Mouse (Mus musculus) kidney, adult 18-20 months (tissue): ENCODE results near the gene Fbln7.
A peak's percentile ranks its signal among the peaks of the same experiment; 100 is the strongest.

Source experiments
- DNase-seq: peaks from one replicate; pipeline ENCODE4 v3.0.0; 2021

Gene Fbln7

DNA sequence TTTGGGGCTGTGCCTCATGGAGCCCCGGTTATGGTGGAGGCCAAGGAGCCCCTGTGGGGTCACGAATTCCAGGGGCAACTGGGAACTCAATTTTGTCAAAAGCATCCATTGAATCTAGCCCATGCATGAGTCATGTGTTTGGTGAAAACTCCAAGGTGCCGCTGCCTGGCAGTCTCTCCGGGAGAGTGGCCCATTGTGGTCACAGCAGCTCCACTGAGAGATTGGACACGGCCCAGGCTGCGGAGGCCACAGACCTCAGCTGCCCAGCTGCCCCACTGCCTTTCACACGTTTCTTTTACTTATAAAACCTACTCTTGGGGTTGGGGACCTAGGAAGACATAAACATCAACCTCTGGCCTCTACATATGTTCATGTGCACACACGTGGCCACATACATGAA, 12.7 kb downstream of the Fbln7 start:
- no peak for DNase-seq

DNA sequence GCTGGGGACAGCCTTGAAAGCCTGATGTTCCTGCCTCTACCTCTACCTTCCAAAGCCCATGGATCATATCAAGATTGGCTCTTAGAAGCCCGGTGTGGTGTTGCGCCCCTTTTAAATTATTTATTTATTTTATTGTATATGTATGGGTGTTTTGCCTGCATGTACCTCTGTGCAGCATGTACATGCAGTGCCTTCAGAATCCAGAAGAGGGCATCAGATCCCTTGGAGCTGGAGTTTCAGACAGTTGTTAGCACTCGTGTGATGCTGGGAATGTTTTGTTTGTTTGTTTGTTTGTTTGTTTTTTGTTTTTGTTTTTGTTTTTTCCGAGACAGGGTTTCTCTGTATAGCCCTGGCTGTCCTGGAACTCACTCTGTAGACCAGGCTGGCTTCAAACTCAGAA, 18.5 kb downstream of the Fbln7 start:
- DNase-seq = no peak

DNA sequence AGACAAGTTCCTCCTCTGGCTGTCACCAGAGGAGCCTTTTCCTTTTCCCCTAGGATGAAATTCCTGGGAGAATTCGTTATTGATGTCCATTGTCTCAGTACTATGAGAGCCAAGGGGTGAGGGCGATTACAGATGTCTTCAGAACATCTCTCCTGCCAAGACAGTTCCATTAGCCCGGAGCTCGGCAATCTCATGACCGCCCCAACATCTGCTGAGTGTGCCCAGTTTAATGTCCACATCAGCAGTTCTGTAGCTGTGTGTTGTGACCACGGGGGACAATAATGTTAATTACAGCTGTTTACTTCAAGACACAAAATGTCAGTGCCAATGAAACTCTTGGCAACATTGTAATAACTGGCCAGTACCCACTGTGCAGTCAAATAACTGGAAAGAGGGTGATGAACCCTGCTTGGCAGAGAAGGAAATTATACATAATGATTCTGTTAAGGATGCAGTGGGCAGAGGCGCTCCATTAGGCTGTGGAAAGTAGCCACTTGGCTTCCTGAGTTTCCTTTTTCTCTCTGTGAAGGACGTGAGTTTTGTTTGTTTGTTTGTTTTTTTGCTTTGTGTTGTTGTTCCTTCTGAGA, 22.5 kb downstream of the Fbln7 start:
- DNase-seq = no peak

DNA sequence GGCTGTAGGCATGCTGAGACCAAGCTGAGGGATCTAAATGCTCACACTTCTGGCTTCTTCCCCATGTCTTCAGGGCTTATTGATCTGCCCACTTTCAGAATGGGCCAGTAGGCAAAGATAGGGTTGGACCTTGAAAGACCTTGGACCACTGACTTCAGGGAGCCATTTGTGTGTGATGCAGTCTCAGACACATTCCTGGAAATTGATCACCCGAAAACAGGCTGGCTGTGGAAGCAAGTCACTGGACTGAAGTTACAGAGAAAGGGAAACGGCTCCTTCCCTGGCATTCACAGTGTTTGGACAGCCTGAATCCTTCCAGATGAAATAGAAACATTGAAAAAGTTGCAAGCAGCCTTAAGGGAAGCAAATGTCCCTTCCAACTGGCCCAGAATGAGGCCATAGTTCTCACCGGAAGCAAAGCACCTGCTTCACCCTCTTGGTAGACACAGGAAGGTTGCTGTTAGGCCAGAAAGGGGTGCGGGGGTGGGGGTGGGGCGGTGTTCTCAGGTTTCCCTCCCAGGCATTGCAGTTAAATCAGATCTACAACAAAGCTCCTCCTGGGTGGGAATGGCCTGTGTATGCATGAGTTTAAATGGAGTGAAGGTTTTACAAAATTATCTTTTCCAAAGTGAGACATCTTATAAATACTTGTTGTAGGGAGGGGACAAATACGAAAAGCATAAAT, 25.2 kb downstream of the Fbln7 start:
- DNase-seq = peak; percentile 15

DNA sequence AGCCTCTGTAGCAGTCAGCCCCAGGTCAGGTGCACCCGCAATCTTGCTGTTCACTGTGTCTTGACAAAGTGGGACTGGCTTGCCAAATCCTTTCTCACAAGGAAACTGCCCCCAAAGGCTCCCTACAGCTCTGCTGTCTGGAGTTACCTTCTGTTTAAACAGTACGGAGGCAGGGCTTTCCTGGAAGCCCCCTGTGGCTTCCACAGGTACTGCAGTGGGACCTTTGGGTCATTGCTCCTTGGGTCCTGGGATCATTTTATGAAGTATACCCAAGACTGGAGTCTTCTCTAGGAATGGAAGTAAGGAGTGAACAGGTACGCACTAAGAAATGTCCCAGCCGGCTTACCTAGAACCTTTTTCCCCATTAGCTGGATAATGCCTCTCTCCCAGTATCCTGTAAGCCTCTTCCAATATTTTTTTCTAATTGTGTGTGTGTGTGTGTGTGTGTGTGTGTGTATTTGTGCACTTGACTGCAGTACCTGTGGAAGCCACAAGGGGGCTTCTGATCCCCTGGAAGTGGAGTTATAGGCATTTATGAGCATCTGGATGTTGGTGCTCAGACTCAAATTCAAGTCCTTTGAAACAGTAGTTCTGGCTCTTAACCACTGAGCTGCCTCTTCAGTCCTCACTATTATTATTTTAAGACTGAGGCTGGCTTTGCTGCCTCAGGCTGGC, 28.0 kb downstream of the Fbln7 start:
- DNase-seq = no peak

DNA sequence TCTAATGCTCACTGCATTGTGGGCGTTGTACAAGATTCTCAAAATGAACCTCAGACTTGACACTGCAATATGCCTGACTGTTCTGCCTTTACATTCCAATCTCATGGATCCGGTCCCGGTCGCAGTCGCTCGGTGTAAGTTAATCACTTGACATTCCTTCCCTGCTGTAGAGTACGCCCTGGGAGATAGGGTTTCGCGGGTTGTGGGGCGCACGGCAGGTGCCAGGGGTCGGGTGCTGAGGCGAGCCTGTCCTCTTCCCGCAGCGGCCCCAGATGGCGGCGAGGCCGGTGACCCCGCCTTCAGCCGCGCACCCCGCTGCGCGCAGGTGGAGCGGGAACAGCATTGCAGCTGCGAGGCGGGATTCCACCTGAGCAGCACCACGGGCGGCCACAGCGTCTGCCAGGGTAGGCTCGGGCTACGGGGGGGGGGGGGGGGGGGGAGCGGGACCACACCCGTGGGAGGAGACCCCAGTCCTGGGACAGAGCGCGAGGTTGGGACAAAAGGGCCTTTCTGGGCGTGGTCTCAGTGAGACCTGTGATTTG, 29.5 kb downstream of the Fbln7 start:
- DNase-seq = peak; percentile 8

DNA sequence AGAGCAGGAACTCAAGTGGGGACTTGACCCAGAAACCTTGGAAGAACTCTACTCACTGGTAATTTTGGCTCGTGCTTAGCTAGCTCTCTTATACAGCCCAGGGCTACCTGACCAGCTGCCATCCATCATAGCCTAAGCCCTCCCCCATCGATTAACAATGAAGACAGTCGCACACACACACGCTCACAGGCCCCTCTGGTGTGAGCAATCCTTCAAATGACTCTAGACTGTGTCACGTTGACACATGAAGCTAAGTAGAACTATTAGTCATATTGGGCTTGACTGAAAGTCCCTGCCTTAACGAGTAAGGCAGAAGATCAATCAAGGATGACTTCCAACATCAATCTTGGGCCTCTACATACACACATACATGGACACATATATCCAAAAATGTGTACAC, 40.1 kb downstream of the Fbln7 start:
- DNase-seq = no peak

DNA sequence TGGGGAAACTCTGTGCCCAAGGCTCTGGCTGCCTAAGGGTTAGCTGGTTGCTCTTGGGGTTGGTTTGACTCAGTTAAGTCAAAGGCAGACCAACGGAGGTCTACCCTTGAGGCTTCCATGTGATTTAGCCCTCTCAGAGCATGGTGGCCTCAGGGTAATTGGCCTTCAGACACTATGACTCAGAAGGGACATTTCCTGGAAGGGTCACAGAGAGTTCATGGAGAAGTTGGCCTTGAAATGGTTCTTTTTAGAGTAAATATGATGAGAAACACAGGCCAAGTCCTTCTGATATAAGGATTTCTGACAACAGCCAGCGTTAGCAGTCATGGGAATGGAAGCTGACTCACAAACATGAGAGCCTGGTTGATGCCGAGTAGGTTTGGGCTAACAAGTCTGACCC, 40.9 kb downstream of the Fbln7 start:
- DNase-seq = no peak

DNA sequence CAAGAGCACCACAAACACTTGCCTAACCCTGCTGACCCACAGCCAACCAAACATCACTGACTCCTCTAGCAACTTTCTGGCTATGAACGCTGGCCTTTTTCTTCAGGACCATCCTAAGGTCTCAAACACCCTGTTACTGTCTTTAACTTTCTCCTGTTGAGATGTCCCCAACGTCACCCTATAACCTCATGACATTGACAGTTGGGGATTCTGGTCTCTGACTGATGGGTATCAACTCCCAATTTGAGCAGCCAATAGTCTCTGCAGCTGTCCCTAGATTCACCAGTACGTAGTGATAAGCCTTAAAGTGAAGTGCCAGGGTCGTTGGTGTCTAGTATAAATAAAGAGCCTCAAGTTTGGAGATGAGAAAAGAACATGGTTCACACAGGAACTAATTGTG, 52.2 kb downstream of the Fbln7 start:
- DNase-seq = no peak

DNA sequence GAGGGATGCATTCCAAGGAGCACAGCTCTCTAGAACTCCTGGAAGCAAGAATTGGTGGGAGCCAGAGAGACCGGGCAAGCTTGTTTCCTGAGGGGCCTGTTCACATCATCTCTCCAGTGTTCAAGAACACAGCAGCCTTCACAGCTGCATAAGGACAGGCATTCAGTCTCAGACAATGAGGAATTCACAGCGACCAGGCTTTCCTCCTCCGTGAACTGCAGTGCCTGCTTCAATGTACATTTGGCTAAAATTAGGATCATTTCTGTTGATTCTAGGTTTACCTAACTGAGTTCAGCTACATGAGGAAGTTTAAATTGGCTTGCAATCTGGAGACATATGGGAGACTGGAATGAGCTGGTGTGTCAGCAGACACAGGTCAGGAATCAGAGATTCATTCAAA, 53.7 kb downstream of the Fbln7 start:
- DNase-seq = no peak

DNA sequence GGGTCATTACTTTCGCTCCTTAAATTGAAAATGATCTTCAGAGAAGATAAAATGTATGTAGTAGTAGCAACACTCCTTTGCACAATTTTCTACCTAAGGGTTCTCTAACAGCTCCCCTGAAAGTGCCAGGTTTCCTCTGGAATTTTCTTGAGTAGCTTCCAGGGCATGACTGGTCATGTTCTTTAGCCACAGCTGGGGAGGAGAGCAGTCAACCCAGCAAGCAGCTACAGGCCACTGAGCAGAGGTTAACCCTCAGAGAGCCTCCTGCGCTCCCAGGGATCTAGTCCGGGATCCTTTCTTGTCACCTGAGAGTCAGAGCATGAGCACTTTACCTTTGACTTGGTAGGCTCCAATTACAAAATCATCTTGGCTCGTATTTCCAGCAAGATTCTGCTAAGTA, 62.0 kb downstream of the Fbln7 start:
- DNase-seq = no peak

DNA sequence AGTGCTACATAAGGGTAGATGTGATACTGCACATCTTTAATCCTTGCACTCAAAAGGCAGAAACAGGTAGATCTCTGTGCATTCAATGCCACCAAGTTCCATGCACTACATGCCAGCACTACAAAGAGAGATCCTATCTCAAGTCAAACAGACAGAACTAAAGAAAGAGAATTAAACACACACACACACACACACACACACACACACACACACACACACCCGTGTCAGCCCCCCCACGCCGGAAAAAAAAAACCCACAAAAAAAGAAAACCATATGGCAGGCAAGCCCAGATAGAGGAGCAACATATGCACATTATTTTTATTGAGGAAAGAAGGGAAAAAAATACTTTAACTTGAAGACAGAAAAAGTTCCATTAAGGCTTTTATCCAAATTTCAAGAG, 65.7 kb downstream of the Fbln7 start:
- no peak for DNase-seq

DNA sequence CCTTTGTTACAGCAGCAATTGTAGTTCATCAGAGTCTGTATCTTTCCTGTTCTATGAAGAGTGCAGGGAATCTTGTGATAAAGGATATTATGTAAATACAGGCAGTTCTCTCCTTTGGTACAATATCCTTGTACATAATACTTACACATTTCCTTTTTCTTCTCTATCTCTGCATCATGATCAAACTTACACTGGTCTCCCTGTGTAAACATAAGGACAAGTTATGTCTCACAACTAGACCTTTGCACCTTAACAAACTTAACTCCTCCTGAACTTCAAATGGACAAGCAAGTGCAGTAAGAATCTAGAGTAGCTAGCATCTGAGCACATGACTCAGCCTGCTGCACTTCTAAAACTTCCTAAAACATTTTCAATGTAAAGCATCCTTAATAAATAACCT, 67.9 kb downstream of the Fbln7 start:
- DNase-seq = no peak

DNA sequence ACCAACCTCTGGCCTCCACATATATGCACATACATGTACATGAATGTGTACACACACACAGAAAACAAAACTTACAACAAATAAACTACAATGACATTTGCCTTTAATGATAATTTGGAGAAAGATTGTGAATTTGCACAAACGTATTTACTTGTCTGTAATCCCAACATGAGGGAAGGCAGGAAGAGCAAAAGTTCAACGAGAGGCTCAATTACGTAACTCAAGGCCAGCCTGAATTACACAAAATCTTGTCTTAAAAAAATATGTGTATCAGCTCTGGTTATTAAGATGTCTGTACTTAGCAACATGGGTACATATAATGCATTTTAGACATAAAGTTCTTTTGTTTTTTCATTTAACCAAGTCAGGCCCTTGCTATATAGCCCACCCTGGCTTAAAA, 73.5 kb downstream of the Fbln7 start:
- no peak for DNase-seq

DNA sequence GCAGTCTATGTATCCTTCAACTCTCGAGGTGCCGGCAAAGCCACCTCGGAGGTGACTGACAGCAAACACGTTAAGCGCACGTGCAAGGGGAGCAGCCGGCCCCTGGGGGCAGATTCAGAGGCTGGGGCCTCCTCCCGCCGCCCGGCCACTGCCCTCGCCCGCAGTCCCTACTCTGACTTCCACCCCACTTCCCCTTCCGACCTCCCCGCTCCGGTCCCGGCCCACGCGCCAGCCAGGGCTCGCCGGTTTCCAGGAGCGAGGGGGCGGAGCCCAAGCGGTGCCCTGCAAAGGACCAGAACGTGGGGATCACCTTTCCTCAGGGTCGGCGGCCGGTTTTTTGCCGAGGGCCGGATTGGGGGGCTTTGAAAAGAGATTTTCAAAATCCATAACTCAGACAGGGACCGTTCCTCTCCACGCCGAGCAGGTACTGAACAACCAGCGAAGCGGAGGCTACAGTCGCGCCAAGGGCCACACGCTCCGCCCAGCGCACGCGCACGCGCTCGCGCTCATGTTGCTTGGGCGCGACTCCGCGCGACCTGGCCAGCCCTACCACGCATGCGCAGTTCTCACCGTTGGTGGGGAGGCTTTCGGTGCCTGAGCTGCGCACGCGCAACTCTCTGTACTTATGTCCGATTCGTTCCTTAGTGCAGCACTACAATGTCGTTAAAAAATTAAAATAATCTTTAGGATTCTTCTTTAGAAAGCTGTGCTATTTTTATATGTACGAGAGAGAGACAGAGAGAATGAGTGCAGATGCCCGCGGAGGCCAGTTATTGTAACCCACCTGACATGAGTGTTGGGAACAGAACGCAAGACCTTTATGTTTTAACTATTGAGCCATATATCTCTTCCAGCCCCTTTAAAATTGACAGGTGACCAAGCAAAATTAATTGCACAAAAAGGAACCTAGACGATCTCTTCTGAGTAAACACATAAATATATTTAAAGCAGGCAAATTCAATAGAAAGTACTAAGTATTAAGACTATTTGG, 81.1 kb downstream of the Fbln7 start, which contains the start of gene Zc3h8:
Zc3h8 (minus strand) TSS at position 540 of the 991 bp plus-strand sequence.
- DNase-seq = peak; percentile 98
